Mouse (Mus musculus): ENCODE measurements at regions not wholly inside any gene's neighbourhood (a gene's known extent, or its start where the extent isn't known, plus 50 kb on each side); places are given as distances from the start of the nearest gene placed in this dataset.

DNA sequence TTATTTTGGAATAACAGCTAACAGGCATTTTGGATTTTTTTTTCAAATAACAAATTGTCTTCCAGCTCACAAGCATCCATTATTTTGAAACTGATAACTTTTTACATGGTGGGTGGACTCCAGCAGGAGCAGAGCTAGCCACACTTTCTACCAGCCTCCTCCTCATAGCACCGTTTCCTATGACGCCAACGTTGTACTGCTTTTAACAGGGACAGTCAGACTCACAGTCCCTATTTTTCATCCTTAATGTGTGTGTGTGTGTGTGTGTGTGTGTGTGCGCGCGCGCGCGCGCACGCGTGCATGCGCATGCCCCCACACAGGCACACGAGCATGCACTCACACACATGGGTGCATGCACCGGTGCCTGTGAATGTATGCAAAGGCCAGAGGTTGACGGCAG, 70.5 kb upstream of the S1pr3 start:
- no peak for TF ChIP-seq CTCF (IDR thresholded peaks at IDR 0.05; ENCODE audit: low read depth)
- no peak for TF ChIP-seq EP300 (IDR thresholded peaks at IDR 0.05; ENCODE audit: low read depth)
